Mouse (Mus musculus) layer of hippocampus, adult 8-10 months (tissue): ENCODE results near the gene Pmis2. TPM values are rescaled to one million over a fixed set of nuclear protein-coding genes. Genes with fewer than 3 reads are reported as not detected.

Experiments
- DNase-seq, 2 experiments: peaks; one replicate each; pipeline ENCODE4 v3.0.0; 2022; ENCODE audit warnings: low spot score in 2 of 2
- total RNA-seq, 4 experiments: library from RNA; stranded (reverse); gene quantifications; 2 replicates each; pipeline ENCODE4 v1.2.4; 2022

Gene Pmis2
- total RNA-seq: not detected

GRCm38 (mm10) chr7:30671480-30671879, at the start of gene Pmis2:
TSS of gene Pmis2 (minus strand) at chr7:30671605.
- DNase-seq: no peak

- DNase-seq: no peak
These were observed 48.3 kb upstream of the Pmis2 start for GRCm38 (mm10) chr7:30719669-30720068.

- no peak for DNase-seq
These were observed 46.3 kb upstream of the Pmis2 start for GRCm38 (mm10) chr7:30717716-30718046.

GRCm38 (mm10) chr7:30717006-30717715, 45.8 kb upstream of the Pmis2 start:
- peak; percentile 27 to 36 for DNase-seq

- DNase-seq: no peak
These were observed 40.5 kb upstream of the Pmis2 start, which contains the start of gene Atp4a for GRCm38 (mm10) chr7:30711942-30712341. TSS of gene Atp4a (plus strand) at chr7:30712209.

GRCm38 (mm10) chr7:30707441-30707840, 36.0 kb upstream of the Pmis2 start:
- no peak for DNase-seq

GRCm38 (mm10) chr7:30706214-30706882, 34.9 kb upstream of the Pmis2 start:
- DNase-seq: no peak

- no peak for DNase-seq
These were observed 27.2 kb upstream of the Pmis2 start, which contains the start of gene 2200002J24Rik for GRCm38 (mm10) chr7:30698589-30698988. TSS of gene 2200002J24Rik (plus strand) at chr7:30698926.

GRCm38 (mm10) chr7:30698101-30698500, 26.7 kb upstream of the Pmis2 start:
- no peak for DNase-seq

- DNase-seq: no peak
These were observed 16.9 kb upstream of the Pmis2 start for GRCm38 (mm10) chr7:30688325-30688724.

GRCm38 (mm10) chr7:30683425-30683824, 12.0 kb upstream of the Pmis2 start:
- DNase-seq: no peak

GRCm38 (mm10) chr7:30681897-30682296, 10.5 kb upstream of the Pmis2 start:
- no peak for DNase-seq

GRCm38 (mm10) chr7:30678263-30678975, 7.0 kb upstream of the Pmis2 start:
- DNase-seq: no peak

- no peak for DNase-seq
These were observed 2.2 kb downstream of the Pmis2 start for GRCm38 (mm10) chr7:30669229-30669628.

GRCm38 (mm10) chr7:30665321-30665720, 6.1 kb downstream of the Pmis2 start:
- no peak for DNase-seq

- DNase-seq: peak; percentile 88 to 92
These were observed 6.7 kb downstream of the Pmis2 start, which contains the start of gene Haus5 for GRCm38 (mm10) chr7:30664529-30665200. TSS of gene Haus5 (minus strand) at chr7:30664994.

- peak; percentile 99 for DNase-seq
These were observed 21.5 kb downstream of the Pmis2 start, which contains the start of gene Rbm42 for GRCm38 (mm10) chr7:30649591-30650540. TSS of gene Rbm42 (minus strand) at chr7:30650317.

GRCm38 (mm10) chr7:30639083-30639482, 32.3 kb downstream of the Pmis2 start:
- no peak for DNase-seq

GRCm38 (mm10) chr7:30636395-30636794, 35.0 kb downstream of the Pmis2 start:
- DNase-seq: no peak

GRCm38 (mm10) chr7:30635752-30636151, 35.7 kb downstream of the Pmis2 start, which contains the start of gene Etv2:
TSS of gene Etv2 (minus strand) at chr7:30635852.
- no peak for DNase-seq
